ENCODE assay signal across 9 mouse cellular contexts in genomic region chr1:164744955-164745608, GRCm38 (mm10). TPM values are rescaled to one million over a fixed set of nuclear protein-coding genes. Genes with fewer than 3 reads are reported as not detected.
DNase-seq lines count a peak whose midpoint lies in the region; ATAC-seq and TF ChIP-seq lines count a peak whose summit lies in the region.
"Had no signal": no experiment of that assay in that cellular context is flagged by ENCODE, and none has a peak within 500 bp of the region (broad histone marks: within the 10 kb centered on the region; RNA-seq: fewer than 3 reads in every experiment).

No protein-coding gene starts in this region.

- H3K9me3 ChIP-seq in midbrain, postnatal 0 days (ENCODE audit: low read length): no peaks in the 10 kb centered on the region
- H3K9me3 ChIP-seq in midbrain, embryonic 15.5 days: no peaks in the 10 kb centered on the region
- H3K9me3 ChIP-seq in midbrain, embryonic 13.5 days: no peaks in the 10 kb centered on the region
- H3K9me3 ChIP-seq: neural tube, embryonic 12.5 days had no signal

- peak; percentile 83 for ATAC-seq in frontal cortex, adult (ENCODE audit: low TSS enrichment)
- no peak for ATAC-seq in midbrain, postnatal 0 days (ENCODE audit: low FRiP score)
- no peak for ATAC-seq in midbrain, embryonic 15.5 days (replicated peaks)
- ATAC-seq in midbrain, embryonic 13.5 days: no peak

- H3K36me3 ChIP-seq in midbrain, postnatal 0 days (ENCODE audit: insufficient read depth, low read length): no peaks in the 10 kb centered on the region
- no peaks in the 10 kb centered on the region for H3K36me3 ChIP-seq in midbrain, embryonic 15.5 days (replicated peaks)
- no peaks in the 10 kb centered on the region for H3K36me3 ChIP-seq in midbrain, embryonic 13.5 days
- H3K36me3 ChIP-seq: neural tube, embryonic 12.5 days had no signal

- no peak overlapping the region for H3K4me2 ChIP-seq in midbrain, postnatal 0 days (ENCODE audit: low read depth, low read length, poor library complexity, severe bottlenecking)
- H3K4me2 ChIP-seq in midbrain, embryonic 15.5 days: no peak overlapping the region
- no peak overlapping the region for H3K4me2 ChIP-seq in midbrain, embryonic 13.5 days (replicated peaks)
- H3K4me2 ChIP-seq: neural tube, embryonic 12.5 days had no signal

- H3K4me1 ChIP-seq in midbrain, postnatal 0 days (ENCODE audit: insufficient read depth, low read length): no peaks in the 10 kb centered on the region
- H3K4me1 ChIP-seq in midbrain, embryonic 15.5 days: no peaks in the 10 kb centered on the region
- H3K4me1 ChIP-seq in midbrain, embryonic 13.5 days (replicated peaks): no peaks in the 10 kb centered on the region
- H3K4me1 ChIP-seq: neural tube, embryonic 12.5 days had no signal

- DNase-seq in frontal cortex, postnatal 10 days (ENCODE audit: low spot score in 2 of 2): no peak
- DNase-seq in midbrain, postnatal 0 days (ENCODE audit: low spot score): peak; percentile 50
- DNase-seq in embryo, embryonic 11 days: peak; percentile 61
- peak; percentile 39 for DNase-seq in naive thymus-derived CD4-positive, alpha-beta T cell, adult 2 months (ENCODE audit: low read depth)
- no peak for DNase-seq in spleen, adult 12 weeks (ENCODE audit: low spot score)

- H3K4me3 ChIP-seq in midbrain, postnatal 0 days (ENCODE audit: low read depth, low read length): no peak overlapping the region
- H3K4me3 ChIP-seq in midbrain, embryonic 15.5 days: no peak overlapping the region
- no peak overlapping the region for H3K4me3 ChIP-seq in midbrain, embryonic 13.5 days (replicated peaks)
- H3K4me3 ChIP-seq: neural tube, embryonic 12.5 days had no signal

- no peak overlapping the region for H3K9ac ChIP-seq in midbrain, postnatal 0 days (replicated peaks; ENCODE audit: low read length, poor library complexity, severe bottlenecking)
- H3K9ac ChIP-seq in midbrain, embryonic 15.5 days: no peak overlapping the region
- no peak overlapping the region for H3K9ac ChIP-seq in midbrain, embryonic 13.5 days (replicated peaks)
- H3K9ac ChIP-seq: neural tube, embryonic 12.5 days had no signal

- H3K27ac ChIP-seq in midbrain, postnatal 0 days (ENCODE audit: low read depth, low read length): no peak overlapping the region
- H3K27ac ChIP-seq in midbrain, embryonic 15.5 days: no peak overlapping the region
- no peak overlapping the region for H3K27ac ChIP-seq in midbrain, embryonic 13.5 days
- H3K27ac ChIP-seq: neural tube, embryonic 12.5 days had no signal

- no peaks in the 10 kb centered on the region for H3K27me3 ChIP-seq in midbrain, postnatal 0 days (ENCODE audit: insufficient read depth, low read length)
- no peaks in the 10 kb centered on the region for H3K27me3 ChIP-seq in midbrain, embryonic 15.5 days (replicated peaks)
- H3K27me3 ChIP-seq in midbrain, embryonic 13.5 days: no peaks in the 10 kb centered on the region
- H3K27me3 ChIP-seq: neural tube, embryonic 12.5 days had no signal

- peak; percentile 59 for TF ChIP-seq CTCF in midbrain, postnatal 0 days (IDR thresholded peaks at IDR 0.05)

RNA-seq across cellular contexts. Expression of gene Dpt, which starts 51.4 kb away (rescaled TPM):
- total RNA-seq in midbrain, postnatal 0 days (2014; rRNA removed): 0.52 and 1.2 TPM in 2 replicates
- polyA plus RNA-seq in midbrain, postnatal 0 days (2015; fragmentation: Nextera tagmentation; extraction: Ambion mirVana): 0.52 and 0.72 TPM in 2 replicates
- 0.32 and 0.41 TPM in 2 replicates for polyA plus RNA-seq in midbrain, embryonic 15.5 days (2015; fragmentation: Nextera tagmentation; extraction: Ambion mirVana)
- polyA plus RNA-seq in midbrain, embryonic 13.5 days (2015; fragmentation: Nextera tagmentation; extraction: Ambion mirVana): 0.15 TPM in 1 of 2 replicates, not detected in the other

Comparison
In these comparisons a context has a peak if more than half of its experiments do, and no peak if none do; other contexts are left out.
1. DNase-seq: peak in midbrain, postnatal 0 days (single experiment), embryo, embryonic 11 days (single experiment) and naive thymus-derived CD4-positive, alpha-beta T cell, adult 2 months (single experiment); none in frontal cortex, postnatal 10 days (0 of 2) and spleen, adult 12 weeks (single experiment).